Mouse (Mus musculus) myocyte (in vitro differentiated cells): Measurements from ENCODE around the gene Olfr93. TPM values are rescaled to one million over a fixed set of nuclear protein-coding genes. Genes with fewer than 3 reads are reported as not detected.
A peak's percentile ranks its signal among the peaks of the same experiment; 100 is the strongest.
"Not testable (repeated sequence)": the region's sequence is repeated elsewhere in the genome, so short reads cannot be mapped to it uniquely, and the experiment has no call there.

Source experiments
- H3K27me3 ChIP-seq: one replicate; pipeline ENCODE4 v1.6.1; 2011; ENCODE audit not compliant: control insufficient read depth, insufficient read depth, insufficient read length
- H3K36me3 ChIP-seq: one replicate; pipeline ENCODE4 v1.6.1; 2011; ENCODE audit not compliant: control insufficient read depth, insufficient read depth
- H3K4me2 ChIP-seq: one replicate; pipeline ENCODE4 v1.6.1; 2011; ENCODE audit warnings: low read depth, control low read depth
- H3K4me3 ChIP-seq: one replicate; pipeline ENCODE4 v1.5.1; 2011; ENCODE audit warnings: mild to moderate bottlenecking, control low read depth, moderate library complexity
- H3K79me2 ChIP-seq: one replicate; pipeline ENCODE4 v1.6.1; 2011; ENCODE audit not compliant: control insufficient read depth, insufficient read depth
- H3ac ChIP-seq: one replicate; pipeline ENCODE4 v1.6.1; 2011; ENCODE audit not compliant: control insufficient read depth, insufficient read length
- CEBPB ChIP-seq: IDR thresholded peaks from 2 replicates; pipeline ENCODE4 v1.6.1; 2011; ENCODE audit warnings: mild to moderate bottlenecking, moderate library complexity; ENCODE audit not compliant: poor library complexity, insufficient read depth, severe bottlenecking
- E2F4 ChIP-seq: IDR thresholded peaks from one replicate; pipeline ENCODE4 v1.6.1; 2011; ENCODE audit warnings: mild to moderate bottlenecking, control low read depth, moderate library complexity; ENCODE audit not compliant: insufficient read depth
- MAX ChIP-seq: IDR thresholded peaks from one replicate; pipeline ENCODE4 v1.6.1; 2011; ENCODE audit warnings: low read depth, mild to moderate bottlenecking, control low read depth
- MYOD1 ChIP-seq, 3 experiments: IDR thresholded peaks; one replicate each; pipeline ENCODE4 v1.6.1; 2011; ENCODE audit warnings: control low read depth in 2 of 3, low read depth in 2 of 3, mild to moderate bottlenecking in 2 of 3, moderate library complexity in 1 of 3; ENCODE audit not compliant: insufficient read length in 2 of 3, control insufficient read depth in 1 of 3
- MYOG ChIP-seq, 3 experiments: IDR thresholded peaks; one replicate each; pipeline ENCODE4 v1.6.1; 2011; ENCODE audit warnings: control low read depth in 2 of 3, low read depth in 2 of 3, mild to moderate bottlenecking in 2 of 3; ENCODE audit not compliant: insufficient read length in 2 of 3, control insufficient read depth in 1 of 3, insufficient read depth in 1 of 3
- POLR2A ChIP-seq: IDR thresholded peaks from one replicate; pipeline ENCODE4 v1.6.1; 2011; ENCODE audit warnings: low read depth, mild to moderate bottlenecking, control low read depth, moderate library complexity; ENCODE audit not compliant: insufficient read length
- POLR2AphosphoS2 ChIP-seq: IDR thresholded peaks from one replicate; pipeline ENCODE4 v1.6.1; 2011; ENCODE audit warnings: low read depth, control low read depth; ENCODE audit not compliant: insufficient read length
- REST ChIP-seq: IDR thresholded peaks from one replicate; pipeline ENCODE4 v1.6.1; 2011; ENCODE audit warnings: mild to moderate bottlenecking, control low read depth, moderate library complexity; ENCODE audit not compliant: insufficient read depth, insufficient read length
- SRF ChIP-seq: IDR thresholded peaks from one replicate; pipeline ENCODE4 v1.6.1; 2011; ENCODE audit warnings: low read depth; ENCODE audit not compliant: control insufficient read depth, insufficient read length
- TCF12 ChIP-seq: IDR thresholded peaks from one replicate; pipeline ENCODE4 v1.6.1; 2011; ENCODE audit warnings: mild to moderate bottlenecking, control low read depth; ENCODE audit not compliant: poor library complexity, insufficient read depth, severe bottlenecking
- TCF3 ChIP-seq: IDR thresholded peaks from one replicate; pipeline ENCODE4 v1.6.1; 2011; ENCODE audit warnings: low read depth, control low read depth; ENCODE audit not compliant: insufficient read length
- USF1 ChIP-seq: IDR thresholded peaks from one replicate; pipeline ENCODE4 v1.6.1; 2011; ENCODE audit warnings: low read depth, mild to moderate bottlenecking, control low read depth, moderate library complexity
- polyA plus RNA-seq: library from polyadenylated mRNA; unstranded; fragments of >200 nt; fragmentation: generic; extraction: Trizol; gene quantifications from one replicate; pipeline ENCODE4 v1.2.1, GENCODE M21; 2012; ENCODE audit warnings: missing spikeins

Gene Olfr93
- polyA plus RNA-seq, 1 experiment: not detected

DNA sequence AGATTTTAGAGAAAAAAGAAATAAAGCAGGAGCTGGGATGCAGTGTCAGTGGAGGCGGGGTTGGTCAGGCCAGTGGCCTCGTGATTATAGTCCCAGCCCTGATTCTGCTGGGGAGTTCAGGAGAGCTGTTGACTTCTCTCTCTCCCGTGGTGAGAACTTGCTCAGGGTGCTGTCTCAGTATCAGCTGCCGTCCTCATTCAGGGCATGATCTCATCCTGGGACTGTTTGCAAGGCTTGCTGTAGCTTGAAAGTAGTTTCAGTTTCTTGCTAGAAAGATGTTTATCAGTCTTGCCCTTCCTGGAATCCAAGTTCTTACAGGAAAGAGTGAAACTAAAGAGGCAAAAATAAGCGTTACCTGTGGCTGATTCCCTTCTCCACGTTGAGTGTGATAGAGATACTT, 24.2 kb upstream of the Olfr93 start:
- no peak for TF ChIP-seq MYOD1 (IDR thresholded peaks at IDR 0.05; ENCODE audit: control insufficient read depth in 1 of 3, insufficient read length in 2 of 3, low read depth in 2 of 3)
- TF ChIP-seq POLR2AphosphoS2: no peak
- H3K36me3 ChIP-seq: no peaks in the 10 kb centered on the region
- peak overlapping the region; percentile 47 for H3K4me2 ChIP-seq
- H3K4me3 ChIP-seq: no peak overlapping the region
- no peak overlapping the region for H3ac ChIP-seq
- no peaks in the 10 kb centered on the region for H3K79me2 ChIP-seq
- no peaks in the 10 kb centered on the region for H3K27me3 ChIP-seq

DNA sequence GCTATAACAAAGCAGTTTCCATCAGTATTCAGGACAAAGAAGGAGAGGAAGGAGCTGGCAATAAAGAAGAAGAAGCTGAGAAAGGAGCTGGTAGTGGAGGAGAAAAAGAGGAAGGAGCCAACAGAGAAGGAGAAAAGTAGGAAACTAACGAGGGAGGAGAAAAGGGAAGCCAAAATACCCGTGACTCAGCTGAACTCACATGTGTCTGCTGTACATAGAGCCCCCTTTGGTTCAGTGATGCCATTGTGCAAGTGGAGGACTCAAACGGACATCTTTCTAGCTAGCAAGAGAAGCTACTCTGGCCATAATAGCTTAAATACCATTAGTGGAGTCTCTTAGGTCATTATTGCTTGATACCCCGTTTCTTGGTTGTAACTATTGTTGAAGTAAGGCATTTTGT, 29.9 kb downstream of the Olfr93 start:
- not testable (repeated sequence) for H3K79me2 ChIP-seq, H3K4me2 ChIP-seq, H3ac ChIP-seq

DNA sequence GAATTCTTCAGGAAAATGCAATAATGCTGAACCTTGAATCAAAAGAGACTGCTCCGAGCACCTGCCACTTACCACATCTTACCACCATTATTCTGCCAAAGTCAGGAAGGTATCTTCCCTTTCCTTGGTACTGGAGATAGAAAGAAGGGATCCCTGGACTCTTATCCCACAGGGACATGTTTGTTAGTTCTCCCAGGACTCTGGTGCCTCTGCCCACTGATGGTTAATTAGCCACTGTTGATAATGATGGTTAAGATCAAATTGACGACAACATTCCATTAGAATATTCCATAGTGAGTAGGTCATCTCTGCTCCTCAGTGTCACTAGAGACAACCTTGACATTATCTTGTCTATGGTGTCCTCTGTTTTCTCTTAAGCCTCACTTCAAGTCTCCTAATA, 41.3 kb downstream of the Olfr93 start, which contains the start of gene Olfr92:
Olfr92 (minus strand) TSS at position 101 of the 400 bp plus-strand sequence.
- Histone ChIP-seq H3K36me3 (no peaks in the 10 kb centered on the region), H3K79me2 (no peaks in the 10 kb centered on the region), H3ac (no peak within 1 kb of the TSS), H3K27me3 (no peaks in the 10 kb centered on the region), H3K4me3 (no peak within 1 kb of the TSS), H3K4me2 (no peak within 1 kb of the TSS)
- TF ChIP-seq CEBPB (no peak), E2F4 (no peak), SRF (no peak), MYOD1 (IDR thresholded peaks at IDR 0.05; ENCODE audit: control insufficient read depth in 1 of 3, insufficient read length in 2 of 3, low read depth in 2 of 3) (no peak), TCF12 (no peak), POLR2A (no peak), REST (no peak), POLR2AphosphoS2 (no peak), MYOG (IDR thresholded peaks at IDR 0.05; ENCODE audit: control insufficient read depth in 1 of 3, insufficient read depth in 1 of 3, insufficient read length in 2 of 3, low read depth in 2 of 3) (no peak), MAX (no peak), USF1 (no peak), TCF3 (no peak)

More for the DNA sequence above, 29.9 kb downstream of the Olfr93 start:
- not testable (repeated sequence) for H3K27me3 ChIP-seq, H3K4me3 ChIP-seq, H3K36me3 ChIP-seq

DNA sequence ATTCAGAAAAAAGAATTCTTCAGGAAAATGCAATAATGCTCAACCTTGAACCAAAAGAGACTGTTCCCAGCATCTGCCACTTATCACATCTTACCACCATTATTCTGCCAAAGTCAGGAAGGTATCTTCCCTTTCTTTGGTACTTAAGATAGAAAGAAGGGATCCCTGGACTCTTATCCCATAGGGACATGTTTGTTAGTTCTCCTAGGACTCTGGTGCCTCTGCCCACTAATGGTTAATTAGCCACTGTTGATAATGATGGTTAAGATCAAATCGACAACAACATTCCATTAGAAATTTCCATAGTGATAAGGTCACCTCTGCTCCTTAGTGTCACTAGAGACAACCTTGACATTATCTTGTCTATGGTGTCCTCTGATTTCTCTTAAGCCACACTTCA, 63.1 kb downstream of the Olfr93 start, which contains the start of gene Olfr91:
Olfr91 (minus strand) TSS at position 101 of the 400 bp plus-strand sequence.
- Histone ChIP-seq H3ac (no peak within 1 kb of the TSS), H3K27me3 (no peaks in the 10 kb centered on the region), H3K4me3 (no peak within 1 kb of the TSS), H3K36me3 (no peaks in the 10 kb centered on the region), H3K4me2 (no peak within 1 kb of the TSS), H3K79me2 (no peaks in the 10 kb centered on the region)
- no peak for TF ChIP-seq REST
- no peak for TF ChIP-seq USF1
- no peak for TF ChIP-seq MYOD1 (IDR thresholded peaks at IDR 0.05; ENCODE audit: control insufficient read depth in 1 of 3, insufficient read length in 2 of 3, low read depth in 2 of 3)
- TF ChIP-seq CEBPB: no peak
- no peak for TF ChIP-seq TCF3
- TF ChIP-seq TCF12: no peak
- no peak for TF ChIP-seq MYOG (IDR thresholded peaks at IDR 0.05; ENCODE audit: control insufficient read depth in 1 of 3, insufficient read depth in 1 of 3, insufficient read length in 2 of 3, low read depth in 2 of 3)
- no peak for TF ChIP-seq POLR2A
- TF ChIP-seq POLR2AphosphoS2: no peak
- no peak for TF ChIP-seq E2F4
- no peak for TF ChIP-seq MAX
- TF ChIP-seq SRF: no peak

GRCm38 (mm10) chr17:37093289-37093688, 68.0 kb downstream of the Olfr93 start:
- Histone ChIP-seq H3K4me2 (no peak overlapping the region), H3K4me3 (no peak overlapping the region), H3K27me3 (no peaks in the 10 kb centered on the region), H3ac (no peak overlapping the region), H3K79me2 (no peaks in the 10 kb centered on the region), H3K36me3 (no peaks in the 10 kb centered on the region)
- no peak for TF ChIP-seq CEBPB
- no peak for TF ChIP-seq POLR2A
- no peak for TF ChIP-seq MAX
- no peak for TF ChIP-seq POLR2AphosphoS2

GRCm38 (mm10) chr17:37092198-37092597, 69.1 kb downstream of the Olfr93 start:
- no peak overlapping the region for H3K4me3 ChIP-seq
- TF ChIP-seq TCF12 (no peak), MYOD1 (IDR thresholded peaks at IDR 0.05; ENCODE audit: control insufficient read depth in 1 of 3, insufficient read length in 2 of 3, low read depth in 2 of 3) (no peak), E2F4 (no peak), CEBPB (no peak), SRF (no peak), POLR2AphosphoS2 (no peak), USF1 (no peak), POLR2A (no peak), MAX (no peak), REST (no peak), TCF3 (no peak), MYOG (IDR thresholded peaks at IDR 0.05; ENCODE audit: control insufficient read depth in 1 of 3, insufficient read depth in 1 of 3, insufficient read length in 2 of 3, low read depth in 2 of 3) (no peak)
- no peak overlapping the region for H3K4me2 ChIP-seq
- no peak overlapping the region for H3ac ChIP-seq
- no peaks in the 10 kb centered on the region for H3K79me2 ChIP-seq
- H3K36me3 ChIP-seq: no peaks in the 10 kb centered on the region
- H3K27me3 ChIP-seq: no peaks in the 10 kb centered on the region
